Mouse (Mus musculus) layer of hippocampus, postnatal 14 days (tissue): ENCODE results near the gene Kctd7. TPM values are rescaled to one million over a fixed set of nuclear protein-coding genes. Genes with fewer than 3 reads are reported as not detected.

ENCODE experiments used
- DNase-seq, 2 experiments: peaks; one replicate each; pipeline ENCODE4 v3.0.0; 2021 to 2022; ENCODE audit warnings: low spot score in 2 of 2, mixed read lengths in 1 of 2
- total RNA-seq, 2 experiments: library from RNA; stranded (reverse); gene quantifications; 2 replicates each; pipeline ENCODE4 v1.2.3; 2021

Kctd7 gene
- total RNA-seq, 2 experiments from 2014 or later = 11.5 to 13.3 TPM

- DNase-seq = no peak
These were observed 2.6 kb upstream of the Kctd7 start for GRCm38 (mm10) chr5:130142041-130142440.

GRCm38 (mm10) chr5:130143101-130143500, 1.6 kb upstream of the Kctd7 start:
- no peak for DNase-seq

GRCm38 (mm10) chr5:130143977-130144333, 706 bp upstream of the Kctd7 start:
- DNase-seq = peak in 1 of 2 experiments; percentile 84

- DNase-seq = no peak
These were observed 1.3 kb downstream of the Kctd7 start for GRCm38 (mm10) chr5:130145961-130146360.

- no peak for DNase-seq
These were observed 5.2 kb downstream of the Kctd7 start for GRCm38 (mm10) chr5:130149726-130150310.

- DNase-seq = no peak
These were observed 9.6 kb downstream of the Kctd7 start for GRCm38 (mm10) chr5:130154286-130154685.

GRCm38 (mm10) chr5:130158545-130158944, 13.9 kb downstream of the Kctd7 start:
- DNase-seq = no peak

GRCm38 (mm10) chr5:130159761-130160201, 15.1 kb downstream of the Kctd7 start:
- DNase-seq = no peak

- peak; percentile 58 to 79 for DNase-seq
These were observed 19.0 kb downstream of the Kctd7 start for GRCm38 (mm10) chr5:130163670-130164069.

- DNase-seq = no peak
These were observed 20.6 kb downstream of the Kctd7 start for GRCm38 (mm10) chr5:130165213-130165612.

- DNase-seq = no peak
These were observed 24.4 kb downstream of the Kctd7 start for GRCm38 (mm10) chr5:130169109-130169508.

- DNase-seq = no peak
These were observed 26.2 kb downstream of the Kctd7 start for GRCm38 (mm10) chr5:130170666-130171422.

GRCm38 (mm10) chr5:130171423-130171954, 26.8 kb downstream of the Kctd7 start, which contains the start of gene Rabgef1:
TSS of gene Rabgef1 (plus strand) at chr5:130171798.
- peak; percentile 92 to 94 for DNase-seq

GRCm38 (mm10) chr5:130171956-130172601, 27.4 kb downstream of the Kctd7 start:
- DNase-seq = peak in 1 of 2 experiments; percentile 30

GRCm38 (mm10) chr5:130173012-130173411, 28.4 kb downstream of the Kctd7 start:
- DNase-seq = no peak

GRCm38 (mm10) chr5:130177871-130178270, 33.2 kb downstream of the Kctd7 start:
- DNase-seq = no peak

GRCm38 (mm10) chr5:130180362-130180761, 35.7 kb downstream of the Kctd7 start:
- DNase-seq = no peak

- no peak for DNase-seq
These were observed 37.3 kb downstream of the Kctd7 start for GRCm38 (mm10) chr5:130181740-130182540.

- no peak for DNase-seq
These were observed 37.8 kb downstream of the Kctd7 start for GRCm38 (mm10) chr5:130182541-130182821.

- no peak for DNase-seq
These were observed 39.7 kb downstream of the Kctd7 start for GRCm38 (mm10) chr5:130184193-130184856.

- DNase-seq = no peak
These were observed 40.7 kb downstream of the Kctd7 start for GRCm38 (mm10) chr5:130185312-130185711.
